Mouse (Mus musculus): Measurements from ENCODE around the gene Lzts2. TPM values are rescaled to one million over a fixed set of nuclear protein-coding genes. Genes with fewer than 3 reads are reported as not detected.
A peak's percentile ranks its signal among the peaks of the same experiment; 100 is the strongest.

Gene Lzts2
- 10 to 100 TPM; 39.9 to 43.2 TPM for total RNA-seq (2021)
- long read RNA-seq, experiment 1, transcript Lzts2-202 (5 exons, 2,694 nt): major isoform, 34 of 67 reads
- long read RNA-seq, experiment 1, transcript Lzts2-201 (5 exons, 3,062 nt): minor isoform, 7 of 67 reads
- long read RNA-seq, experiment 1, partial matches to known transcripts: 16 of 67 reads
- long read RNA-seq, experiment 1, other reads (novel, unspliced or antisense): 9 of 67 reads
- long read RNA-seq, experiment 2, transcript Lzts2-202 (5 exons, 2,694 nt): major isoform, 32 of 55 reads
- long read RNA-seq, experiment 2, partial matches to known transcripts: 15 of 55 reads
- long read RNA-seq, experiment 2, other reads (novel, unspliced or antisense): 5 of 55 reads

- no peak for DNase-seq (ENCODE audit: low spot score in 2 of 2)
These were observed at the start of gene Lzts2 for GRCm38 (mm10) chr19:45014335-45014971. Gene Lzts2, plus strand, starts transcription at chr19:45014414.

GRCm38 (mm10) chr19:44965978-44966377, 48.2 kb upstream of the Lzts2 start:
- no peak for DNase-seq (ENCODE audit: low spot score in 2 of 2)

GRCm38 (mm10) chr19:44968329-44968728, 45.9 kb upstream of the Lzts2 start:
- DNase-seq (ENCODE audit: low spot score in 2 of 2): no peak

GRCm38 (mm10) chr19:44976636-44977035, 37.6 kb upstream of the Lzts2 start:
- no peak for DNase-seq (ENCODE audit: low spot score in 2 of 2)

GRCm38 (mm10) chr19:44977148-44977547, 37.1 kb upstream of the Lzts2 start:
- DNase-seq (ENCODE audit: low spot score in 2 of 2): no peak

GRCm38 (mm10) chr19:44980787-44981186, 33.4 kb upstream of the Lzts2 start:
- no peak for DNase-seq (ENCODE audit: low spot score in 2 of 2)

GRCm38 (mm10) chr19:44982477-44983115, 31.6 kb upstream of the Lzts2 start:
- DNase-seq (ENCODE audit: low spot score in 2 of 2): no peak

- DNase-seq (ENCODE audit: low spot score in 2 of 2): no peak
These were observed 30.8 kb upstream of the Lzts2 start for GRCm38 (mm10) chr19:44983366-44983765.

- no peak for DNase-seq (ENCODE audit: low spot score in 2 of 2)
These were observed 29.8 kb upstream of the Lzts2 start for GRCm38 (mm10) chr19:44984420-44984819.

- no peak for DNase-seq (ENCODE audit: low spot score in 2 of 2)
These were observed 28.8 kb upstream of the Lzts2 start for GRCm38 (mm10) chr19:44985159-44985988.

- no peak for DNase-seq (ENCODE audit: low spot score in 2 of 2)
These were observed 27.2 kb upstream of the Lzts2 start for GRCm38 (mm10) chr19:44987004-44987403.

- peak; percentile 60 to 69 for DNase-seq (ENCODE audit: low spot score in 2 of 2)
These were observed 26.4 kb upstream of the Lzts2 start for GRCm38 (mm10) chr19:44987851-44988250.

- no peak for DNase-seq (ENCODE audit: low spot score in 2 of 2)
These were observed 25.9 kb upstream of the Lzts2 start for GRCm38 (mm10) chr19:44988321-44988720.

- no peak for DNase-seq (ENCODE audit: low spot score in 2 of 2)
These were observed 25.2 kb upstream of the Lzts2 start, which contains the start of gene Sema4g for GRCm38 (mm10) chr19:44988831-44989566. Gene Sema4g, plus strand, starts transcription at chr19:44989101.

- no peak for DNase-seq (ENCODE audit: low spot score in 2 of 2)
These were observed 24.4 kb upstream of the Lzts2 start for GRCm38 (mm10) chr19:44989567-44990495.

- DNase-seq (ENCODE audit: low spot score in 2 of 2): no peak
These were observed 23.2 kb upstream of the Lzts2 start for GRCm38 (mm10) chr19:44991031-44991430.

- no peak for DNase-seq (ENCODE audit: low spot score in 2 of 2)
These were observed 22.0 kb upstream of the Lzts2 start for GRCm38 (mm10) chr19:44992246-44992645.

- DNase-seq (ENCODE audit: low spot score in 2 of 2): no peak
These were observed 21.5 kb upstream of the Lzts2 start for GRCm38 (mm10) chr19:44992712-44993111.

- DNase-seq (ENCODE audit: low spot score in 2 of 2): no peak
These were observed 16.4 kb upstream of the Lzts2 start for GRCm38 (mm10) chr19:44997786-44998185.

Data from left cerebral cortex, adult 18-20 months (tissue).